Mouse (Mus musculus): ENCODE results near the gene Ehd2.

DNA sequence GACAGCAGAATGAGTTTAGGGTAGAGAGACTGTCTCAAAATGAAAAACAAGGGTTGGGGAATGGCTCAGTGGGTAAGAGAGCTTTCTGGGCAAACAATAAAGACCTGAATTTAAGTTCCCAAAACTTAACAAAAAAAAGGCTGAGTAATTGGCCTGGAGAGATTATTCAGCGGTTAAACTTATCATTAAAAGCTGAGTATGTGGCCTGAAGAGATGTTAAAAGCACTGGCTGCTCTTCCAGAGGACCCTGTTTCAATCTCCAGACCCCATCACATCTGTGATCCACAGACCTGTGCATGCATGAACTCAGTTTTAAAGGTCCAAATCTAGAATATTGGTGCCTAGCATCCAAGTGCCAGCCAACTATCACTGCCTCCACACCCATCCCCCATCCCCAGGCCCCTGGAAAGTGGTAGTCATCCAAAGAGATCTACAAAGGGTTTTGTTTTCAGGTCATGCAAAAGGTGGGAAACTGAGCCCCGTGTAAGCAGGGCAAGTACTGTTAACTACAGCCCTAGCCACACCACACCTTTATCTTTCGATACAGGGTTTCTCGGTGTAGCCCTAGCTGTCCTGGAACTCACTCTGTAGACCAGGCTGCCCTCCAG lies 19.6 kb downstream of the Ehd2 start:
- no peak for TF ChIP-seq EP300 (IDR thresholded peaks at IDR 0.05; ENCODE audit: low read depth)
- TF ChIP-seq CTCF (IDR thresholded peaks at IDR 0.05; ENCODE audit: low read depth), result no peak
